Mouse (Mus musculus) liver, postnatal 0 days (tissue): ENCODE measurements at regions not wholly inside any gene's neighbourhood (a gene's known extent, or its start where the extent isn't known, plus 50 kb on each side); places are given as distances from the start of the nearest gene placed in this dataset.
A peak's percentile ranks its signal among the peaks of the same experiment; 100 is the strongest.

ENCODE experiments used
- ATAC-seq: fragments of 200-750 bp; cut with Nextera tagmentation; 2 replicates; pipeline ENCODE4 v1.8.0; 2017; ENCODE audit warnings: mild to moderate bottlenecking, moderate library complexity
- DNase-seq: peaks from one replicate; pipeline ENCODE4 v3.0.0-alpha.2; 2016
- H3K27ac ChIP-seq: fragments of 300-500 bp; sonication (generic); 2 replicates; pipeline ENCODE4 v1.5.1; 2014; ENCODE audit warnings: antibody characterized with exemption, moderate library complexity, mild to moderate bottlenecking, low read depth
- H3K27me3 ChIP-seq: fragments of 300-500 bp; sonication (generic); 2 replicates; pipeline ENCODE4 v1.6.1; 2014; ENCODE audit warnings: low read length, control low read depth, mixed read lengths; ENCODE audit not compliant: insufficient read depth
- H3K36me3 ChIP-seq: fragments of 300-500 bp; sonication (generic); replicated peaks from 2 replicates; pipeline ENCODE4 v1.6.1; 2014; ENCODE audit warnings: mild to moderate bottlenecking, control low read depth, low read length, moderate library complexity, mixed read lengths; ENCODE audit not compliant: insufficient read depth
- H3K4me1 ChIP-seq: fragments of 300-500 bp; sonication (generic); 2 replicates; pipeline ENCODE4 v1.6.1; 2014; ENCODE audit warnings: antibody characterized with exemption, mild to moderate bottlenecking, control low read depth; ENCODE audit not compliant: insufficient read depth
- H3K4me2 ChIP-seq: fragments of 300-500 bp; sonication (generic); 2 replicates; pipeline ENCODE4 v1.6.1; 2014; ENCODE audit warnings: low read depth, mild to moderate bottlenecking, low read length, moderate library complexity, mixed read lengths
- H3K4me3 ChIP-seq: fragments of 300-500 bp; sonication (generic); 2 replicates; pipeline ENCODE4 v1.5.1; 2014; ENCODE audit warnings: low read depth, low read length
- H3K9ac ChIP-seq: fragments of 300-500 bp; sonication (generic); replicated peaks from 2 replicates; pipeline ENCODE4 v1.6.1; 2014; ENCODE audit warnings: mild to moderate bottlenecking, moderate library complexity
- H3K9me3 ChIP-seq: fragments of 300-500 bp; sonication (generic); 2 replicates; pipeline ENCODE4 v1.6.1; 2016; ENCODE audit warnings: mild to moderate bottlenecking, control low read depth, low read length, mixed read lengths
- CTCF ChIP-seq: sonication (generic); IDR thresholded peaks from 2 replicates; pipeline ENCODE4 v1.5.1; 2016; ENCODE audit warnings: antibody characterized with exemption, low read depth
- EP300 ChIP-seq: IDR thresholded peaks from 2 replicates; pipeline ENCODE4 v1.6.1; 2016; ENCODE audit warnings: antibody characterized with exemption, low read depth, mild to moderate bottlenecking
- WGBS: fragments of 180-500 bp; shearing (Covaris S2); extraction: QIAGEN DNeasy Blood & Tissue Kit; methylation state at CpG from one replicate; pipeline ENCODE4 v1.1.7; 2014; ENCODE audit not compliant: insufficient replicate concordance; 5-methylcytosine and 5-hydroxymethylcytosine counted together

- H3K9ac ChIP-seq: no peak overlapping the region
- no peak for TF ChIP-seq CTCF
- no peak overlapping the region for H3K4me2 ChIP-seq
- WGBS: 79% methylated on average over 7 of the region's 7 CpGs
- H3K4me3 ChIP-seq: no peak overlapping the region
- H3K4me1 ChIP-seq: no peaks in the 10 kb centered on the region
- H3K27me3 ChIP-seq: no peaks in the 10 kb centered on the region
- DNase-seq (no peak), ATAC-seq (no peak)
- no peak overlapping the region for H3K27ac ChIP-seq
- H3K9me3 ChIP-seq: no peaks in the 10 kb centered on the region
- no peaks in the 10 kb centered on the region for H3K36me3 ChIP-seq
These were observed 139.1 kb downstream of the Vegfa start for GRCm38 (mm10) chr17:45893094-45893493.

- DNase-seq (no peak), ATAC-seq (no peak)
- Histone ChIP-seq H3K27me3 (no peaks in the 10 kb centered on the region), H3K27ac (no peak overlapping the region), H3K9ac (no peak overlapping the region), H3K36me3 (no peaks in the 10 kb centered on the region), H3K4me1 (peaks cover 14% of the 10 kb centered on the region), H3K9me3 (no peaks in the 10 kb centered on the region), H3K4me3 (no peak overlapping the region), H3K4me2 (no peak overlapping the region)
- 49% methylated on average over 8 of the region's 8 CpGs for WGBS
- TF ChIP-seq EP300: no peak
- TF ChIP-seq CTCF: no peak
These were observed 142.7 kb downstream of the Vegfa start for GRCm38 (mm10) chr17:45889451-45889850.

- DNase-seq: no peak
- 74% methylated on average over 7 of the region's 7 CpGs for WGBS
- Histone ChIP-seq H3K4me2 (no peak overlapping the region), H3K27me3 (no peaks in the 10 kb centered on the region), H3K27ac (no peak overlapping the region), H3K36me3 (no peaks in the 10 kb centered on the region), H3K4me3 (no peak overlapping the region), H3K4me1 (peaks cover 14% of the 10 kb centered on the region), H3K9me3 (no peaks in the 10 kb centered on the region), H3K9ac (no peak overlapping the region)
- no peak for ATAC-seq
- TF ChIP-seq EP300: no peak
- TF ChIP-seq CTCF: no peak
These were observed 143.1 kb downstream of the Vegfa start for GRCm38 (mm10) chr17:45889051-45889450.

GRCm38 (mm10) chr17:45886420-45887049, 145.6 kb downstream of the Vegfa start:
- peak; percentile 18 for ATAC-seq
- peak overlapping the region; percentile 38 for H3K9ac ChIP-seq
- H3K27me3 ChIP-seq: no peaks in the 10 kb centered on the region
- peak overlapping the region; percentile 74 for H3K27ac ChIP-seq
- H3K4me1 ChIP-seq: peaks cover 14% of the 10 kb centered on the region
- no peak for DNase-seq
- peak overlapping the region; percentile 57 for H3K4me2 ChIP-seq
- H3K36me3 ChIP-seq: no peaks in the 10 kb centered on the region
- H3K4me3 ChIP-seq: 0 out of 2 replicates have a peak overlapping the region, but pooled peaks have one; percentile 10
- TF ChIP-seq EP300: no peak
- no peak for TF ChIP-seq CTCF
- WGBS: 26% methylated on average over 17 of the region's 17 CpGs
- no peaks in the 10 kb centered on the region for H3K9me3 ChIP-seq

GRCm38 (mm10) chr17:45885461-45886336, 146.5 kb downstream of the Vegfa start:
- Histone ChIP-seq H3K9ac (peak overlapping the region; percentile 38; the same call in 1 of the 2 replicates), H3K27ac (peak overlapping the region; percentile 74), H3K4me2 (peak overlapping the region; percentile 57), H3K4me1 (peaks cover 14% of the 10 kb centered on the region), H3K27me3 (no peaks in the 10 kb centered on the region), H3K36me3 (no peaks in the 10 kb centered on the region), H3K9me3 (no peaks in the 10 kb centered on the region), H3K4me3 (0 out of 2 replicates have a peak overlapping the region, but pooled peaks have one; percentile 10)
- peak; percentile 60 for DNase-seq
- TF ChIP-seq EP300 (no peak), CTCF (no peak)
- peak; percentile 91 for ATAC-seq
- 33% methylated on average over 24 of the region's 24 CpGs for WGBS

GRCm38 (mm10) chr17:45884021-45884722, 148.0 kb downstream of the Vegfa start:
- Histone ChIP-seq H3K4me2 (peak overlapping the region; percentile 32; the same call in 1 of the 2 replicates), H3K4me1 (peaks cover 14% of the 10 kb centered on the region), H3K4me3 (no peak overlapping the region), H3K27ac (peak overlapping the region; percentile 74), H3K36me3 (no peaks in the 10 kb centered on the region), H3K9ac (no peak overlapping the region), H3K9me3 (no peaks in the 10 kb centered on the region), H3K27me3 (no peaks in the 10 kb centered on the region)
- 43% methylated on average over 9 of the region's 9 CpGs for WGBS
- no peak for ATAC-seq
- TF ChIP-seq CTCF (no peak), EP300 (no peak)
- DNase-seq: no peak
